Mouse (Mus musculus) granulocyte monocyte progenitor cell, adult 5-6 weeks (primary cell): Measurements from ENCODE around the gene Slit2. TPM values are rescaled to one million over a fixed set of nuclear protein-coding genes. Genes with fewer than 3 reads are reported as not detected.

ENCODE experiments used
- ATAC-seq: replicated peaks from 2 replicates; pipeline ENCODE4 v1.8.0; 2016; ENCODE audit warnings: mild to moderate bottlenecking, moderate TSS enrichment, inconsistent platforms; ENCODE audit not compliant: poor library complexity, severe bottlenecking
- total RNA-seq, 2 experiments: library from RNA; stranded (forward) in 1 of 2; stranded (reverse) in 1 of 2; fragments of 200-712, 200-1000 nt in 1 of 2; fragments of >200 nt in 1 of 2; fragmentation: Nextera tagmentation in 1 of 2; gene quantifications; 2 replicates each; pipeline ENCODE4 v1.2.3; 2014 to 2017

Gene Slit2
- total RNA-seq, 2 experiments from 2014 or later = 0.28 TPM; not detected in 1

- ATAC-seq = no peak
These were observed 216.4 kb downstream of the Slit2 start for GRCm38 (mm10) chr5:48199380-48199779.

GRCm38 (mm10) chr5:48215248-48215647 is 232.3 kb downstream of the Slit2 start:
- ATAC-seq = no peak

GRCm38 (mm10) chr5:48219624-48220155 is 236.8 kb downstream of the Slit2 start:
- no peak for ATAC-seq

GRCm38 (mm10) chr5:48225500-48225899 is 242.6 kb downstream of the Slit2 start:
- no peak for ATAC-seq

- ATAC-seq = no peak
These were observed 247.6 kb downstream of the Slit2 start for GRCm38 (mm10) chr5:48230430-48231080.

GRCm38 (mm10) chr5:48234728-48235127 is 251.8 kb downstream of the Slit2 start:
- no peak for ATAC-seq

- ATAC-seq = no peak
These were observed 252.3 kb downstream of the Slit2 start for GRCm38 (mm10) chr5:48235270-48235669.

- peak; percentile 69 for ATAC-seq
These were observed 257.8 kb downstream of the Slit2 start for GRCm38 (mm10) chr5:48240751-48241150.

- no peak for ATAC-seq
These were observed 265.4 kb downstream of the Slit2 start for GRCm38 (mm10) chr5:48248327-48248726.

- ATAC-seq = no peak
These were observed 294.6 kb downstream of the Slit2 start for GRCm38 (mm10) chr5:48277561-48277960.

- ATAC-seq = no peak
These were observed 318.2 kb downstream of the Slit2 start for GRCm38 (mm10) chr5:48301186-48301585.

GRCm38 (mm10) chr5:48315057-48315602 is 332.2 kb downstream of the Slit2 start:
- peak; percentile 46 for ATAC-seq

- ATAC-seq = no peak
These were observed 337.7 kb downstream of the Slit2 start for GRCm38 (mm10) chr5:48320597-48320996.

- no peak for ATAC-seq
These were observed 343.3 kb downstream of the Slit2 start for GRCm38 (mm10) chr5:48326221-48326620.

GRCm38 (mm10) chr5:48327652-48328051 is 344.7 kb downstream of the Slit2 start, which contains the start of gene 5730480H06Rik:
5730480H06Rik (plus strand) TSS chr5:48327952.
- no peak for ATAC-seq

- ATAC-seq = no peak
These were observed 346.8 kb downstream of the Slit2 start for GRCm38 (mm10) chr5:48329751-48330150.

- peak; percentile 49 for ATAC-seq
These were observed 347.9 kb downstream of the Slit2 start for GRCm38 (mm10) chr5:48330817-48331216.

GRCm38 (mm10) chr5:48331441-48331840 is 348.5 kb downstream of the Slit2 start:
- ATAC-seq = peak; percentile 96

GRCm38 (mm10) chr5:48333407-48333806 is 350.5 kb downstream of the Slit2 start:
- ATAC-seq = no peak

- ATAC-seq = no peak
These were observed 351.1 kb downstream of the Slit2 start for GRCm38 (mm10) chr5:48333884-48334513.

GRCm38 (mm10) chr5:48340808-48341433 is 358.0 kb downstream of the Slit2 start:
- no peak for ATAC-seq
